14 mouse cellular contexts compared by ENCODE assay signal in genomic region chr5:128513261-128513660, GRCm38 (mm10).
A peak's percentile ranks its signal among the peaks of the same experiment; 100 is the strongest.
DNase-seq lines count a peak whose midpoint lies in the region; ATAC-seq and TF ChIP-seq lines count a peak whose summit lies in the region.
"Had no signal": no experiment of that assay in that cellular context is flagged by ENCODE, and none has a peak within 500 bp of the region (broad histone marks: within the 10 kb centered on the region; RNA-seq: fewer than 3 reads in every experiment).

No protein-coding gene starts in this region.

- peak; percentile 96 for ATAC-seq in hindbrain, postnatal 0 days
- no peak for ATAC-seq in hindbrain, embryonic 14.5 days (ENCODE audit: low FRiP score)

- no peak overlapping the region for H3K4me2 ChIP-seq in hindbrain, postnatal 0 days (ENCODE audit: low read depth, low read length)
- H3K4me2 ChIP-seq in hindbrain, embryonic 14.5 days (replicated peaks): no peak overlapping the region
- H3K4me2 ChIP-seq: heart, embryonic 15.5 days; lung, embryonic 14.5 days had no signal

- WGBS in hindbrain, postnatal 0 days: 47% methylated on average over 14 of the region's 14 CpGs
- 69% methylated on average over 14 of the region's 14 CpGs for WGBS in hindbrain, embryonic 14.5 days

- H3K4me1 ChIP-seq in hindbrain, postnatal 0 days (ENCODE audit: insufficient read depth, low read length): no peaks in the 10 kb centered on the region
- no peaks in the 10 kb centered on the region for H3K4me1 ChIP-seq in hindbrain, embryonic 14.5 days (replicated peaks; ENCODE audit: control insufficient read depth, insufficient read depth, low read length)
- H3K4me1 ChIP-seq: heart, embryonic 15.5 days had no signal

- no peaks in the 10 kb centered on the region for H3K9me3 ChIP-seq in hindbrain, postnatal 0 days (ENCODE audit: low read length)
- H3K9me3 ChIP-seq in hindbrain, embryonic 14.5 days (ENCODE audit: control insufficient read depth, low read length): no peaks in the 10 kb centered on the region
- H3K9me3 ChIP-seq: heart, embryonic 15.5 days had no signal

- H3K36me3 ChIP-seq in hindbrain, postnatal 0 days (ENCODE audit: insufficient read depth, low read length): no peaks in the 10 kb centered on the region
- H3K36me3 ChIP-seq in hindbrain, embryonic 14.5 days (replicated peaks; ENCODE audit: control insufficient read depth, insufficient read depth): no peaks in the 10 kb centered on the region
- H3K36me3 ChIP-seq: G1E; heart, embryonic 15.5 days had no signal

- TF ChIP-seq CTCF in hindbrain, postnatal 0 days (IDR thresholded peaks at IDR 0.05; ENCODE audit: low read depth): no peak

- no peaks in the 10 kb centered on the region for H3K27me3 ChIP-seq in hindbrain, postnatal 0 days (ENCODE audit: insufficient read depth, low read length)
- no peaks in the 10 kb centered on the region for H3K27me3 ChIP-seq in hindbrain, embryonic 14.5 days (ENCODE audit: control insufficient read depth, insufficient read depth, low read length)

- peak overlapping the region; percentile 36; the same call in 1 of the 2 replicates for H3K27ac ChIP-seq in hindbrain, postnatal 0 days
- no peak overlapping the region for H3K27ac ChIP-seq in hindbrain, embryonic 14.5 days
- H3K27ac ChIP-seq: heart, embryonic 15.5 days had no signal

- no peak overlapping the region for H3K4me3 ChIP-seq in hindbrain, postnatal 0 days (ENCODE audit: low read length)
- H3K4me3 ChIP-seq in hindbrain, embryonic 14.5 days (replicated peaks; ENCODE audit: low read length): no peak overlapping the region
- H3K4me3 ChIP-seq: erythroblast, embryonic 14.5 days; heart, embryonic 15.5 days had no signal

- DNase-seq in hindbrain, postnatal 0 days (ENCODE audit: low spot score): peak; percentile 82
- DNase-seq in hindbrain, embryonic 14.5 days (ENCODE audit: low spot score): no peak
- DNase-seq in right cerebral cortex, postnatal 10 days (ENCODE audit: low spot score in 2 of 2): peak; percentile 56 to 65
- DNase-seq in right cerebral cortex, postnatal 4 days: no peak
- peak; percentile 32 to 77 for DNase-seq in layer of hippocampus, adult 18-20 months (ENCODE audit: low spot score in 2 of 2)
- DNase-seq in telencephalon, adult 2 months (ENCODE audit: low read depth, low spot score): peak; percentile 67
- DNase-seq in heart, adult 9 months (ENCODE audit: low spot score in 2 of 2): no peak
- DNase-seq in urinary bladder, postnatal 4 days (ENCODE audit: low spot score in 2 of 2): no peak
- DNase-seq: adrenal gland, postnatal 10 days; kidney, adult 9 months; lung, embryonic 14.5 days had no signal

- no peak overlapping the region for H3K9ac ChIP-seq in hindbrain, postnatal 0 days (replicated peaks; ENCODE audit: low read length)
- no peak overlapping the region for H3K9ac ChIP-seq in hindbrain, embryonic 14.5 days
- H3K9ac ChIP-seq: heart, embryonic 15.5 days; lung, embryonic 14.5 days had no signal

Comparison
In these comparisons a context has a peak if more than half of its experiments do, and no peak if none do; other contexts are left out.
1. DNase-seq: peak in hindbrain, postnatal 0 days (single experiment), right cerebral cortex, postnatal 10 days (2 of 2), layer of hippocampus, adult 18-20 months (2 of 2) and telencephalon, adult 2 months (single experiment); none in hindbrain, embryonic 14.5 days (single experiment), right cerebral cortex, postnatal 4 days (single experiment), heart, adult 9 months (0 of 2) and urinary bladder, postnatal 4 days (0 of 2).